Mouse (Mus musculus): Measurements from ENCODE around the gene Spats2l. TPM values are rescaled to one million over a fixed set of nuclear protein-coding genes. Genes with fewer than 3 reads are reported as not detected.

Gene Spats2l
- polyA plus RNA-seq, 1 experiment from 2014 or later, result 55.2 TPM

DNA sequence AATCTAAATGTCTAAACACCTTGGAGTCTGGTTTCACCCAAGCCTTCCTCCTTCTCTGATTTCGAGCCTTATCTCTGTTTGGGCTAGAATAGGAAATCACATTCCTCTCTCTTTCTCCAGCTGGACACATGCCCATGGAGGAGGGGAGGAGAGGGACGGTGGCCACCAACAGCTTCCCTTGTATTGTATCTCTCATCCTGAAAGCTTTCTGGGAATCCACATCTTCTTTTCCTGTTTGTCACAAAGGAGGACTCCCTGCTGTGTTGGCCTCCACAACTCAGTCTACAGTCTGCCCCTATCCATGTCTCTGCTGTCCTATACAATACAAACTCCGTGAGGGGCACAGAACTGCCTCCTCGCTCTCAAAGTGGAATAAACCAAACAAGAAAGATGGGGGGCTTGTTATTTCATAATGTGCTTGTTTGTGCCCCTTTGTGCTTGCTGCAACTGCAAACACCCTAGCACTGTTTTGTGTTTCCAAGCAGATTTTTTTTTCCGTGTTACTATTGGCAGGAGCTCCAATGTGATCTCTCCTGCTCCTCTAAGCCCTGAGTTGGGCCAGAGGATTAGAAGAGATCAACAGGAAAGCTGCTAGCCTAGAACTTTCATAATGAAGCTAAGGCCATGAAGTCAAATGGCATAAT is 116.4 kb downstream of the Spats2l start:
- H3K36me3 ChIP-seq (ENCODE audit: control insufficient read depth, insufficient read depth, low read length), result no peaks in the 10 kb centered on the region
- WGBS, result 14% methylated on average over 5 of the region's 5 CpGs
- H3K4me2 ChIP-seq (replicated peaks; ENCODE audit: low read depth, low read length), result no peak overlapping the region
- no peak overlapping the region for H3K4me3 ChIP-seq (ENCODE audit: low read depth, low read length)
- DNase-seq (ENCODE audit: low spot score) (peak; percentile 38), ATAC-seq (ENCODE audit: low FRiP score) (0 out of 2 replicates have a peak, but pooled peaks have one; percentile 47)
- H3K27me3 ChIP-seq (ENCODE audit: control insufficient read depth, insufficient read depth, low read length), result no peaks in the 10 kb centered on the region
- H3K4me1 ChIP-seq (replicated peaks; ENCODE audit: control insufficient read depth, insufficient read depth, low read length), result no peaks in the 10 kb centered on the region
- no peak overlapping the region for H3K27ac ChIP-seq (ENCODE audit: low read depth, low read length)
- no peak overlapping the region for H3K9ac ChIP-seq (ENCODE audit: low read depth, low read length)
- H3K9me3 ChIP-seq (ENCODE audit: control insufficient read depth, low read length), result no peaks in the 10 kb centered on the region

DNA sequence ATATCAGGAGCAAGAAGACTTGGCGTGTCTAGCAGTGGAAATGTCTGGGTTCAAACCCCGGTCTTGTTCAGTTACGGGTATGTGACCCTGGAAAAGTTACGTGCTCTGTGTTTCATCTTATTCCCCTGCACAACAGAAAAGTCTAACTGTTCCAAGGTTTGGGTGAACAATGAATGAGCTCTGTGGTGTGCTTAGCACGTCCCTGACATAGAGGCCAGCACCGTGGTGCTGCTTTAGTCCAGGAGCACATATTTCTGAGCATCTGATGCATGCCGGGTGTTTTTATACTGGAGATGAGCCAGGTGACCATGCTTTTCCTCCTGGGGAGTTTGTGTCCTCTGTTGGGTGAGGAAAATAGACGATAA is 116.9 kb downstream of the Spats2l start:
- Histone ChIP-seq H3K27me3 (ENCODE audit: control insufficient read depth, insufficient read depth, low read length) (no peaks in the 10 kb centered on the region), H3K9ac (ENCODE audit: low read depth, low read length) (no peak overlapping the region), H3K4me3 (ENCODE audit: low read depth, low read length) (no peak overlapping the region), H3K27ac (ENCODE audit: low read depth, low read length) (no peak overlapping the region), H3K36me3 (ENCODE audit: control insufficient read depth, insufficient read depth, low read length) (no peaks in the 10 kb centered on the region), H3K4me1 (replicated peaks; ENCODE audit: control insufficient read depth, insufficient read depth, low read length) (no peaks in the 10 kb centered on the region), H3K9me3 (ENCODE audit: control insufficient read depth, low read length) (no peaks in the 10 kb centered on the region), H3K4me2 (replicated peaks; ENCODE audit: low read depth, low read length) (no peak overlapping the region)
- ATAC-seq (ENCODE audit: low FRiP score) (no peak), DNase-seq (ENCODE audit: low spot score) (no peak)
- 80% methylated on average over 8 of the region's 8 CpGs for WGBS

DNA sequence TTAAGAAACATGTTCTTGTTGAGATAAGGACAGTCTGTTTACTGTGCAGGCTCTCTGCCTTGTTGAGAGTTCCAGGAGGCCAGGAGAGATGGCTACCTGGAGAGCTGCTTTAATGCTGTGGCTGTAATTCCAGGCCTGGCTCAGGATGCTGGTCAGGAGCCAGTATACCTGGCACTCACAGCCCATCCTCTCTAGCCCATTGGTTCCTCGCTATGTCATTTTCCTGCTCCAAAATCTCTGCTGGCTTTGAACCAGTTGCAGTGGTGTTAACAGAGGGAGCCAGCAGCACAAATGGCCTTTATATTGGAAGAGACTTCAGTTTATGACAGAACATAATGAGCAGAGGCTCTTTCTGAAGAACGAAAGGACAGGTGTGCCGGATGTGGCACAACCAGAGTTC is 127.5 kb downstream of the Spats2l start:
- Histone ChIP-seq H3K27me3 (ENCODE audit: control insufficient read depth, insufficient read depth, low read length) (no peaks in the 10 kb centered on the region), H3K4me2 (replicated peaks; ENCODE audit: low read depth, low read length) (no peak overlapping the region), H3K27ac (ENCODE audit: low read depth, low read length) (no peak overlapping the region), H3K9ac (ENCODE audit: low read depth, low read length) (no peak overlapping the region), H3K9me3 (ENCODE audit: control insufficient read depth, low read length) (no peaks in the 10 kb centered on the region), H3K36me3 (ENCODE audit: control insufficient read depth, insufficient read depth, low read length) (no peaks in the 10 kb centered on the region), H3K4me3 (ENCODE audit: low read depth, low read length) (no peak overlapping the region), H3K4me1 (replicated peaks; ENCODE audit: control insufficient read depth, insufficient read depth, low read length) (no peaks in the 10 kb centered on the region)
- DNase-seq (ENCODE audit: low spot score) (no peak), ATAC-seq (ENCODE audit: low FRiP score) (no peak)
- 83% methylated on average over 3 of the region's 3 CpGs for WGBS

DNA sequence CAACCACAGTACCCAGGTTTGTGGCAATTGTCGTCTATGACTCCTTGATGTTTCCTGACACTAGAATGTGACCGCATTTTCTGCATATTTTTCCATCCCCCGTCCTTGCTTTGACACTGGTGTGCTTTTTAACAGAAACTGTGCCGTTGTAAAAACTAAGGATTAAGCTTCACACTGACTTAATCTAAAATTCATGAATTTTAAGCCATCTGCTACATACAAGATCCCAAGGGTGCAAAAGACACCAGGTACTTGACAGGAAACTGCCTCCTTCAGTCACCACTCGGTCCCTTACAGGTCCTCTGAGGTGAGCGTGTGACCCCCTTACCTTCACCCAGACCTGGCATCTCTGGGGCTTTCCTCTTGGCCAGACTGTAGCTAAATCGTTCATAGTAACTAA is 129.8 kb downstream of the Spats2l start:
- ATAC-seq (ENCODE audit: low FRiP score) (no peak), DNase-seq (ENCODE audit: low spot score) (no peak)
- Histone ChIP-seq H3K4me2 (replicated peaks; ENCODE audit: low read depth, low read length) (no peak overlapping the region), H3K9me3 (ENCODE audit: control insufficient read depth, low read length) (no peaks in the 10 kb centered on the region), H3K4me3 (ENCODE audit: low read depth, low read length) (no peak overlapping the region), H3K27me3 (ENCODE audit: control insufficient read depth, insufficient read depth, low read length) (no peaks in the 10 kb centered on the region), H3K9ac (ENCODE audit: low read depth, low read length) (no peak overlapping the region), H3K27ac (ENCODE audit: low read depth, low read length) (no peak overlapping the region), H3K36me3 (ENCODE audit: control insufficient read depth, insufficient read depth, low read length) (no peaks in the 10 kb centered on the region), H3K4me1 (replicated peaks; ENCODE audit: control insufficient read depth, insufficient read depth, low read length) (no peaks in the 10 kb centered on the region)
- WGBS, result 88% methylated on average over 7 of the region's 7 CpGs

DNA sequence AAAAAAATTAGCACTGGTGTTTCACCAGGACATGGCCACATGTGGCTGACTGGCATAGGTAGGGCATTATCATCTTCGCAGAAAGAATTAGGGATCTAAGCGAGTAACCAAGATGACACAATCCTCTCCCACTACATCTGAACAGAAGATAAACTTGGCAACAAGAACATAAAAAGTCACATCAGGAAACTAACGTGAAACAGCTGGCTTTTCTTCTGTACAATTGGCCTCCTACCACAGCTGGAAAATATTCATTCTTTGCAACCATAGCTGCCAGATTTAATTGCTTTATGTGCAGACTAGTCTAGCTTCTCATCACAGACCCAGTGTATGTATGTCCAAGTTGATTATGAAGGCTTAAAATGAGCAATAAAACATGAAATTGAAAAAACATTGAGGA is 131.9 kb downstream of the Spats2l start:
- ATAC-seq (ENCODE audit: low FRiP score) (no peak), DNase-seq (ENCODE audit: low spot score) (no peak)

DNA sequence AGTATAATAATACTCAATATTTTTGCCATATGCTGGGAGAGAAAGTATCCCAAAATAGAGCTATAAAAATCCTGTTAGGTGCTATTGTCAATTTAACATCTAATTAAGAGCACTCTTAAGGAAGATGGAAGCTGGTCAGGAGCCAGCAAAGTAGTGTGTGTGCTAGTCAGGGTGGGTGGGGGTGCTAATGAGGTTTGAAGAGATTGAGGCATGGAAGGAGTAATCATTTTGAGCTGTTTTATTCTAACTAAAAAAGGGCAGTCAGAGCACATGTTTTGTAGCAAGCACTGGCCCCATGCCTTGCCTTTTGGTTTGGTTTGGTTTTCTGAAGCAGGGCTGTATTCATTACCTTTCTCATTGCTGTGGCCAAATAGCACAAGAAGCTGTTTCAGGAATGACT is 132.3 kb downstream of the Spats2l start:
- ATAC-seq (ENCODE audit: low FRiP score) (no peak), DNase-seq (ENCODE audit: low spot score) (no peak)
- H3K27ac ChIP-seq (ENCODE audit: low read depth, low read length), result no peak overlapping the region
- no peak overlapping the region for H3K4me2 ChIP-seq (replicated peaks; ENCODE audit: low read depth, low read length)
- H3K4me1 ChIP-seq (replicated peaks; ENCODE audit: control insufficient read depth, insufficient read depth, low read length), result no peaks in the 10 kb centered on the region
- no peaks in the 10 kb centered on the region for H3K9me3 ChIP-seq (ENCODE audit: control insufficient read depth, low read length)
- H3K27me3 ChIP-seq (ENCODE audit: control insufficient read depth, insufficient read depth, low read length), result no peaks in the 10 kb centered on the region
- no peak overlapping the region for H3K9ac ChIP-seq (ENCODE audit: low read depth, low read length)
- H3K4me3 ChIP-seq (ENCODE audit: low read depth, low read length), result no peak overlapping the region
- H3K36me3 ChIP-seq (ENCODE audit: control insufficient read depth, insufficient read depth, low read length), result no peaks in the 10 kb centered on the region

More for the DNA sequence above, 131.9 kb downstream of the Spats2l start:
- Histone ChIP-seq H3K4me3 (ENCODE audit: low read depth, low read length) (no peak overlapping the region), H3K9me3 (ENCODE audit: control insufficient read depth, low read length) (no peaks in the 10 kb centered on the region), H3K27ac (ENCODE audit: low read depth, low read length) (no peak overlapping the region), H3K4me2 (replicated peaks; ENCODE audit: low read depth, low read length) (no peak overlapping the region), H3K36me3 (ENCODE audit: control insufficient read depth, insufficient read depth, low read length) (no peaks in the 10 kb centered on the region), H3K4me1 (replicated peaks; ENCODE audit: control insufficient read depth, insufficient read depth, low read length) (no peaks in the 10 kb centered on the region), H3K27me3 (ENCODE audit: control insufficient read depth, insufficient read depth, low read length) (no peaks in the 10 kb centered on the region), H3K9ac (ENCODE audit: low read depth, low read length) (no peak overlapping the region)
- 82% methylated on average over 3 of the region's 3 CpGs for WGBS

DNA sequence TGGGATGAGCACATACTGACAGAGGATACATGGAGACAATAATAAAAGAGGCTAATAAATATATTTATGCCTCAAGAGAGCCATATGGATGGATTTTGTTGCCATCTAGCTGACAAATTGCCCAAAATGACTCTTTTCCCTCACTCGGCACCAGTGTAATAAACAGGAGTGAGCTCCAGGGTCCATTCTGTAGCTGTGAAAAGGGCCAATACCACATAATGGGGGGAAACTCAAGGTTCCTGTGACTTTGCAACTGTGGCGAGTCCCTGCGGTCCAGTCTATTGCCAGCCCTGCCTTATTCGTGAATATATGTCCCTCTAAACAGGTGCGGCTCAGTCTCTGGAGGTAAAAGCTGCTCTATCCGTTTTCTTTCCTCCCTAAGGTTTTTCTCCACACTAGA is 137.6 kb downstream of the Spats2l start:
- no peaks in the 10 kb centered on the region for H3K9me3 ChIP-seq (ENCODE audit: control insufficient read depth, low read length)
- DNase-seq (ENCODE audit: low spot score) (no peak), ATAC-seq (ENCODE audit: low FRiP score) (no peak)
- H3K9ac ChIP-seq (ENCODE audit: low read depth, low read length), result no peak overlapping the region
- no peak overlapping the region for H3K4me3 ChIP-seq (ENCODE audit: low read depth, low read length)
- H3K27ac ChIP-seq (ENCODE audit: low read depth, low read length), result no peak overlapping the region
- no peak overlapping the region for H3K4me2 ChIP-seq (replicated peaks; ENCODE audit: low read depth, low read length)
- no peaks in the 10 kb centered on the region for H3K4me1 ChIP-seq (replicated peaks; ENCODE audit: control insufficient read depth, insufficient read depth, low read length)
- H3K36me3 ChIP-seq (ENCODE audit: control insufficient read depth, insufficient read depth, low read length), result no peaks in the 10 kb centered on the region
- no peaks in the 10 kb centered on the region for H3K27me3 ChIP-seq (ENCODE audit: control insufficient read depth, insufficient read depth, low read length)
- 88% methylated on average over 6 of the region's 6 CpGs for WGBS

DNA sequence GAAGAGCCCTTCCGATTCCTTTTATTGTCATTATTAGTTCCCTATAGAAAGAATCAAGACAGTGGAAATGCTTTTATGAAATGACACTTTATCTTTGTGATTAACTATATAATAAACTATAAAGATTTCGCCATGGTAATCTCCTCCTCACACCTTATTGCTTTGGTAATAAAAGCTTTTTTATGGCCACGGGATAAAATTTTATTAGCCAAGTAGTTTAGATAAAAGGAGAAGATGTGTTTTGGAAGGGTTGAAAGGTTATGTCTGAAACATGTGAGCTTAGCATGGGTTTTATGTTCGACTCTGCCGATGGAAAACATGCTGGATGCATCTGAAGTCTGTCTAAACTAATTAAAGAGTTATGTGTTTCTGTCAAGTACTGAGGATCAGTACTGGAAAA is 143.4 kb downstream of the Spats2l start:
- ATAC-seq (ENCODE audit: low FRiP score), result no peak
- H3K27me3 ChIP-seq (ENCODE audit: control insufficient read depth, insufficient read depth, low read length), result no peaks in the 10 kb centered on the region
- no peaks in the 10 kb centered on the region for H3K9me3 ChIP-seq (ENCODE audit: control insufficient read depth, low read length)

DNA sequence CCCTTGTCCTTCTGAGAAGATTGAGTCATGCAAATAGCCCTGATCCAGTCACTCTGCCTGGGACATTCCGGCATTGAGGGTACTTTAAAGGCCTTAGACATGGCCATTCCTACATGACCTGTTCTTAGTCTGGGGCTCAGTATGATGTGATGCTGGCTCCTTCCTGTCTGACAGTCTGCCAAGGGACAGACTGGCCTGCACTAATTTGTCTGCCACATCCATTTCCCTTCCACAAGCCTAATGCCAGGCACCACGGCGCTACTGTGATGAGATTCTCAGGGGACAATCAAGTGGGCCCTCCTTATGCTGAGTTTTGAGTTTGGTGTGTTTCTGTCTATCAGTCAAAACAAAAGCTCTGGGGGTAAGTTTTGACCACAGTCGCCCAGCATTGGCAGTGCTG is 144.6 kb downstream of the Spats2l start:
- Histone ChIP-seq H3K4me1 (replicated peaks; ENCODE audit: control insufficient read depth, insufficient read depth, low read length) (no peaks in the 10 kb centered on the region), H3K9ac (ENCODE audit: low read depth, low read length) (no peak overlapping the region), H3K27me3 (ENCODE audit: control insufficient read depth, insufficient read depth, low read length) (no peaks in the 10 kb centered on the region), H3K36me3 (ENCODE audit: control insufficient read depth, insufficient read depth, low read length) (no peaks in the 10 kb centered on the region), H3K4me2 (replicated peaks; ENCODE audit: low read depth, low read length) (no peak overlapping the region), H3K27ac (ENCODE audit: low read depth, low read length) (no peak overlapping the region), H3K4me3 (ENCODE audit: low read depth, low read length) (no peak overlapping the region), H3K9me3 (ENCODE audit: control insufficient read depth, low read length) (no peaks in the 10 kb centered on the region)
- no peak for ATAC-seq (ENCODE audit: low FRiP score)
- no peak for DNase-seq (ENCODE audit: low spot score)
- 89% methylated on average over 4 of the region's 4 CpGs for WGBS

More for the DNA sequence above, 143.4 kb downstream of the Spats2l start:
- H3K4me2 ChIP-seq (replicated peaks; ENCODE audit: low read depth, low read length), result no peak overlapping the region
- H3K4me1 ChIP-seq (replicated peaks; ENCODE audit: control insufficient read depth, insufficient read depth, low read length), result no peaks in the 10 kb centered on the region
- DNase-seq (ENCODE audit: low spot score), result no peak
- H3K27ac ChIP-seq (ENCODE audit: low read depth, low read length), result no peak overlapping the region
- H3K9ac ChIP-seq (ENCODE audit: low read depth, low read length), result no peak overlapping the region
- H3K4me3 ChIP-seq (ENCODE audit: low read depth, low read length), result no peak overlapping the region
- 91% methylated on average over 5 of the region's 5 CpGs for WGBS
- H3K36me3 ChIP-seq (ENCODE audit: control insufficient read depth, insufficient read depth, low read length), result no peaks in the 10 kb centered on the region
